Mouse (Mus musculus): ENCODE results near the gene Arhgap5.

DNA sequence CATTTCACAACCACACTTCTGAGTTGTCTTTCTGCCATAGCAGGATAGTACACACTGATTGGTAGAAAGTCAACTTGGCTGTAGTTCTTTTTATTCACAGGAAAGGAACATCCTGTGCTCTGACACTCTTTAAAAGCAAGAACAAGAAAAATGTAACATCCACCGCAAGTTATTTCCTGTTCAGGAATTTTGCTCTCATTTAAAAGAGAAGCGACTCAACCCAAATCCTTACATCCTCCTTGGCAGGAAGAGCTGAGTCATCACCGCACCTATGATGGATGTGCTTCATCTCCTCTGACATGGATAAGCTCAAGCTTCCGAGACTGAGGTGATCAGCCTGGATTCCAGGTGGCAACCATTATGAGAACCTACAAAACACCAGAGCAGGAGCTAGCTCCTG, 103.6 kb downstream of the Arhgap5 start:
- TF ChIP-seq CTCF (IDR thresholded peaks at IDR 0.05; ENCODE audit: extremely low read depth, insufficient read length, insufficient replicate concordance, low read depth, low read length) (no peak), POLR2A (IDR thresholded peaks at IDR 0.05; ENCODE audit: low read depth, low read length) (no peak)

Measured in small intestine, adult 2 months (tissue).